Mouse (Mus musculus) left cerebral cortex, postnatal 4 days (tissue): ENCODE measurements around the gene Ing1. TPM values are rescaled to one million over a fixed set of nuclear protein-coding genes. Genes with fewer than 3 reads are reported as not detected.

Experiments
- DNase-seq: peaks from one replicate; pipeline ENCODE4 v3.0.0-alpha.2; 2022
- intact Hi-C: fragments of 180-260 bp; cut with DNase I; formaldehyde crosslinking; loops from one replicate; pipeline ENCODE4 v1.15.1; 2025
- total RNA-seq, 2 experiments: library from RNA; stranded (reverse); gene quantifications; 2 replicates each; pipeline ENCODE4 v1.2.3; 2021

Gene Ing1
- total RNA-seq: 10 to 100 TPM; 61.3 to 65.7 TPM

DNA sequence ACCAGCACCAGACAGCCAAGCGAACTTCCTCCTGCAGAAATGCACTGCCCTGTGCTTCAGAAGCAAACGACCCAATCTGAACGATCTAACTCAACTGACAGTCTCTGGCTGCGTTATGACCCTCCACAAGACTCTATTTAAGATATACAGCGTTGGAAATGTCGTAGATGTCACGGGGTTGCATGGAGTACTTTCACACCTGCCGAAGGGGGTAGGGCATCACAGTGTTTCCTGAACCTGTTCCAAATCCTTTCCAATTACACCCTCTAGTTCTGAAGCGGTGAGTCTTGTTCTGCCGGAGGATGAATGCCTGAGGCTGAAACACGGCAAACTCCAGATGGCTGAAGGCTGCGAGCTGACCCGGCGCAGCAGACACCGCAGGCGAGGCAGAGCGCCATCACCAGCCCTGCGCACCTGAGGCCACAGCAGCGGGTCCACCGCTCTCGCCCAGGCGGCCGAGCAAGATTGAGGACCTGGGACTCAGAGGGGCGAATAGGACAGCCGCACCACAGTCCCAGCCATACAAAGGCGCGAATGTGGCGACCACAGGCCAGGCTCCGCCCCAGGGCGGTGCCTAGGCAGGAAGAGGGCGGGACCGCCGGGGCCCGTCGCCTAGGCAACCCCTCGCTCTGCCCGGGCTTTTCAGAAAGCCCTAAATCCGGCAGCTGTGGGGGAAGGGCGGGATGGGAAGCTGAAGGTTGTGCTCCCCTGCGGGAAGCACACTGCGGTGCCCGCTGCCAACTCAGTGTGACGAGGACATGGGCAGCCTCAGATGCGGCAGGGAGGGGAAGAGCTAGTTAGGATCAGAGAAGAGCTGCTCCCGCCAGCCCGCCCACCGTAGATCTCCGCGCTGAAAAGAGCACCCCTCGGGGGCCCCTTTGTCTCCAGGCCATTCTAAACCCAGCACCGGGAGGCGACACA is at the start of gene Ing1:
Ing1 (plus strand) TSS at position 773 of the 921 bp plus-strand sequence.
- peak; percentile 99 for DNase-seq
- intact Hi-C loops: loop anchor here (10.0 kb wide), 1 partner anchor 150 kb away; the partner anchor contains the start of gene 1700016D06Rik

DNA sequence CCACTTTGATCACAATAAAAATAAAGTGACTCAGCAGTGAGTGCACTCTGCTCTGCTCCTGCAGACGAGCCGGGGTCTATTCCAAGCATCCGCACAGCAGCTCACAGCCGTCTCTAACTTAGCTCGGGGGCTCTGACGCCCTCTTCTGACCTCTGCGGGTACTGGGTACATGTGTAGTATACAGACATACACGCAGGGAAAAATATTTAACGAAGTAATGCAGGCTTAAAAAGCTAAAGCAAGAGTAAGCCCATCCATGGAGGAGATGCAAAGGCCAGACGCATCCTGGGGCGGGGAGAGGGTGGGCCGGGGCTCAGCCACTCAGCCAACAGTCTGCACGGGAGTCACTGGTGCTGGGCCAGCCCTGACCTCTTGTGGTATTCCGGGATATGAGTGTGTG is 49.3 kb upstream of the Ing1 start:
- DNase-seq: no peak
- intact Hi-C loops: no loop called here

DNA sequence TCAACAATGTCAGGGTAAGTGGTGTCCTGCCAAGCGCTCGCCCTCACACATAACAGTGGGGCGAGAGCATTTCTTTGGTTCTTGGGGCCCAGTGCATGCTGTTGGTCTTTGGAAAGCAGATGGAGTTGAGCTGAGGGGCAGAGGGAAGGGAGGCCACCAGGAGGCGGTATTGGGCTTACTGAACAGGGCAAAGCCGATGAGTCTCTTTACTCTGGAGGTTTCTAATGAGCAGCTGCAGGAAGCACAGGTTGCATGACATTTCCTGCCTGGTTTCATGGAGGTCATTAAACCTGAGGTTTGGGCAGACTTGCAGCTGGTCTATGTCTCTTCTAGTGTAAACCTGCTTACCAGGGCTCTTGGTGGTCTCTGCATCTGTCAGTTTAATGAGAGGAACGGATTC is 48.6 kb upstream of the Ing1 start:
- peak; percentile 67 for DNase-seq
- intact Hi-C loops: no loop called here

DNA sequence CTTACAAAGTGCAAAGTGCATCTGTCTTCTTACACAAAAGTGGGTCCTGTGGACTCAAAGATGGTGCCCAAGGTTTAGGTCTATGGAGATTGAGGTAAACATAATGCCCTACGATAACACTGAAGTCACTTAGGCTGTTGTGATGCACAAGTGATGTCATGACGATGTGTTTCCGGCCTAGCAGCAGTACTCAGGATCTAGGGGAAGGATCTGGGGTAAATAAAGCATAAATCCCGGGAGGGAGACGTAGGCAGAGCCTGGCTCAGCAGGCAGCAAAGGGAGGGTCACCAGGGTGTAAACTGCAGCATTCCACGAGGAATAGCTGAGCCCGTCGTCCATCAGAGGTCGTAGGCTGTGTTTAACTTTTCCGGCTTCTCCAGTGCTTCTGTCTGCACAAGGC is 46.5 kb upstream of the Ing1 start:
- no peak for DNase-seq
- intact Hi-C loops: no loop called here

DNA sequence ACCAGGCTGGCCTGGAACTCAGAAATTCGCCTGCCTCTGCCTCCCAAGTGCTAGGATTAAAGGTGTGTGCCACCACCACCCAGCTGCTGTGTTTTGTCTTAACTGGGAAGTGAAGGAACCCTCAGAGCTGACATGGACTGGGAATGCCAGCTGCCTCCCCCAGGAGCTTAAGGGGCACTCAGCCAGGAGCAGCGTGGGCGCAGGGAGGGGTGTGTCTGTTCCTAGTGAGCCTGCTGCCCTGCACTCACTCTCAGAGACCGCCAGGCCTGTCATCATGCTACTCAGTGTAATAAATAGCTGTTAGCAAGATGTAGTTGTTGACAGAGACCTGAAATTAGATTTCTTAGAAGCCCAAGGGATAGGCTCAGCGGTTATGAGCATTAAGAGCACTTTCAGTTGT is 44.4 kb upstream of the Ing1 start:
- intact Hi-C loops: no loop called here

DNA sequence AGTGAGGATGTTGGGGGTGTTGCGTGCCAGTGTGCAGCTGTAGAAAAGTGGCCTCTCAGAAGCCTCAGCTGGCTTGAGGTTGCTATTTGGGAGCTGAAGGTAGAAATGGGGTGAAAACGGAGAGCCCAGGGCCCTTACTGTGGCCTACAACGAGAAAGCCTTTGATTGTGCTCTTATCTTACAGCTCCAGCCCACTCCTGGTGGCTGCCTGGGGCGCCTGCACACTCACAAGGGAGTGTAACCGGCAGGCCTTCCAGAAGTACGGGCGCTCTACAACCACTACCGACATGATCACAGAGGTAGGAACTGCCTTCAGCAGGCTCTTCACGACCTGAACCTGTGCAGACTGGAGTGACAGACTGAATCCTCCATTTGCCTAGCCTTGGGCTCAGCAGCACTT is 42.7 kb upstream of the Ing1 start:
- intact Hi-C loops: no loop called here

More for the DNA sequence above, 44.4 kb upstream of the Ing1 start:
- DNase-seq: no peak

DNA sequence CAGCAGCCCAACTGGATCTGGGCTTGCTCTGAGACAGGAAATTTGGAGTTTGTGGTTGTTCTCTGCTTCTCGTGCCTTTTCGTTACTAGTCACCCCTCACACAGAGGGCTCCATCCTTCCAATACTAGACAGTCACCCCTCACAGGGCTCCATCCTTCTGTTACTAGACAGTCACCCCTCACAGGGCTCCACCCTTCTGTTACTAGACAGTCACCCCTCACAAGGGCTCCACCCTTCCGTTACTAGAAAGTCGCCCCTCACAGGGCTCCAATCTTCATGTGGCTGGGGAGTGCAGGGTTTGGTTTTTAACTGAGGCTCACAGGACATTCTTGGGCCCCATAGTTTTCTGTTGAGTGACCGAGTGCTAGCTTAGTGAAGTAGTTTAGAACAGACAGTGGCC is 42.1 kb upstream of the Ing1 start:
- DNase-seq: no peak
- intact Hi-C loops: no loop called here

More for the DNA sequence above, 42.7 kb upstream of the Ing1 start:
- DNase-seq: no peak

DNA sequence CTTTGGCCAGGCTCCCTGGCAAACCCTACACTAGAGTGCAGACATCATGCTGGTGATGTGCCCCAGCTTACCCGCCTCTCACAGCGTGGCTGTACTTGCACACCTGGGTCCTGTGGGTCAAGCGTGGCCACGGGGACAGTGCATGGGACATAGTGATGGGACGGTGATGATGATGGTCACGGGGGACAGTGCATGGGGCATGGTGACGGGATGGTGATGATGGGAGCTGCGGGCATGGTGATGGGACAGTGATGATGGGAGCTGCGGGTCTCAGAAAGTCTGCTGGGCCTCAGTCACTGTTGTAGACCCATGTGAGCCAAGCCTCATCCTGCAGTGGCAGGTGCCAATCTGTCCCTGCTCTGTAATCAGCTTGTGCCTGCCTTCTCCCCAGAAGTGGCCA is 39.1 kb upstream of the Ing1 start:
- intact Hi-C loops: no loop called here

DNA sequence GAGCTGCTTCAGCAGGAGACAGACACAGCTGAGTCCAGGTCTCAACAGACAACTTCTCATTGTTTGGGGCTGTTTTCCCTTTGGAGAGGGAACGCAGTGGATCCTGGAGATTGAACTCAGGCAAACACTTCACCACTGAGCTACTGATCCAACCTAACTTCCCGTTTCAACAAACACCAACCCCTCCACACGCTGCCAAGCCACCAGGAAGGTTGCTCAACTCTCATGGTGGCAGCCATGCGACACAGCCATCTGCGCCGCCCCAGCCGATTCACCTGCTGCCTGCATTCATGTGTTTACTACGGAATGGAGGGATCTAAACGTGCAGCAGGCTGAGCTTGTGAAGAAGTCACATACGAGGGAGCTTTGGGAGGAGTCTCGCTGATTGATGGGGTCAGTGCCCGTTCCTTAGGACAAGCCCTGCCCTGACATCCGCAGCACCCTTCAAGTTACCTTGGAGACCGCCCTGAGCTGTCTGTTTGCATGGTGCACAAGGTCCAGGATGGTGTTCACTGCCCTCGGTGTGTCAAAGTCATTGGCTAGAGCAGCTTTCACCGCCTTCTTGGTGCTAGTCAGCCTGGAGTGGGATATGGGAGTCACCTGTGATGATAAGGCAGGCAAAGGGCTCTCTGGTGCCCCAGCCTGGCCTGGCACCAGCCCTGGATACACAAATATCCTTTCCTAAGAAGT is 37.9 kb upstream of the Ing1 start:
- intact Hi-C loops: no loop called here
- no peak for DNase-seq

More for the DNA sequence above, 39.1 kb upstream of the Ing1 start:
- no peak for DNase-seq

DNA sequence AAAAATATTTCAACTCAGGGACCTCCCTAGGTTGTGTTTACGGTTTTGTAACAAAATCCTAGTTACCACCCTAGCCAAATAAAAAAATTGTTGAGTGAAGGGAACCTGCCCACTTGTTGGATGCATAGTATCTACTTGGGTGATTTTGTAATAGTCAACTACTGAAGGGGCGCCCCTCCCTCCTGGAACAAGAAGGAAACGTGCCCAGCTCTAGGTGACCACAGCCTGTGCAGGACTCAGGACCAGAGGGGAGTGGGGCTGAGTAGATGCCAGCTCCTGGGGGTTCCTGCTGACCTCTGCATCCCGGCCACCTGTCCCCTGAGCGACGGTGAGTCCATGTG is 37.3 kb upstream of the Ing1 start:
- intact Hi-C loops: no loop called here
- DNase-seq: no peak

DNA sequence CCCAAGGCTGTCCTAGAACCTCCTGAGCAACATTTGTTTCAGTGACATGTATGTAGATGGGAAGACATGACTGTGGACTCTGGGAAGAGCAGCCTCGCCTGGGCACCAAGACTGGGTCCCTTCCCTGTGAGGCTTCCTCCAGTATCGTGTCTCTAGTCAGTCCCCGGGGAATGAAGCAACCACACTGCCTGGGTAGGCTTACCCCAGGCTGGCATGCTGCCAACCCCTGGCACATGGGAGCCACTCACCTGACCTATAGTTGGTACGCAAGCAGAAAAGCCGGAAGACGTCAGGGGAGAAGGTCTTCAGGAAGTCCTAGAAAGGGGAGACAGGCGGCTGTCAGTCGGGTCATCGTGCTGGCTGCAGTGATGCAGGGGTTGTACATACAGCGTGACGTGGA is 36.7 kb upstream of the Ing1 start:
- intact Hi-C loops: no loop called here
- DNase-seq: no peak

DNA sequence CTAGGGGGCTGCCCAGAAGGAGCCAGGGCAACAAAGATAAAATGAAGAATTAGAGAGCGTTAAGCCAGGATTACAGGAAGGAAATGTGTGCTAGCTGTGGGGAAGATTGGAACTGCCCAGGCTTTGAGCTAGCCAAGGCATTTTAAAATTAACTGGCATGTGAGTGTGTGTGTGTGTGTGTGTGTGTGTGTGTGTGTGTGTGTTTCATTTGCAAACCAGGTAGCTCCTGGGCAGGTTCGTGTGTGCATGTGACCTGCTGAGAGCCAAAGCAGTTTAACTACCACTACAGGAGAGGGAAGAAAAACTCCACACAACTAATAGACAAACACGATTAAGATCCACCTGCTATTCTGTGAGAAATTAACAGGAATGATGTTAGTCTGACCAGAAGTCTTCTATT is 32.0 kb upstream of the Ing1 start:
- DNase-seq: no peak
- intact Hi-C loops: no loop called here

DNA sequence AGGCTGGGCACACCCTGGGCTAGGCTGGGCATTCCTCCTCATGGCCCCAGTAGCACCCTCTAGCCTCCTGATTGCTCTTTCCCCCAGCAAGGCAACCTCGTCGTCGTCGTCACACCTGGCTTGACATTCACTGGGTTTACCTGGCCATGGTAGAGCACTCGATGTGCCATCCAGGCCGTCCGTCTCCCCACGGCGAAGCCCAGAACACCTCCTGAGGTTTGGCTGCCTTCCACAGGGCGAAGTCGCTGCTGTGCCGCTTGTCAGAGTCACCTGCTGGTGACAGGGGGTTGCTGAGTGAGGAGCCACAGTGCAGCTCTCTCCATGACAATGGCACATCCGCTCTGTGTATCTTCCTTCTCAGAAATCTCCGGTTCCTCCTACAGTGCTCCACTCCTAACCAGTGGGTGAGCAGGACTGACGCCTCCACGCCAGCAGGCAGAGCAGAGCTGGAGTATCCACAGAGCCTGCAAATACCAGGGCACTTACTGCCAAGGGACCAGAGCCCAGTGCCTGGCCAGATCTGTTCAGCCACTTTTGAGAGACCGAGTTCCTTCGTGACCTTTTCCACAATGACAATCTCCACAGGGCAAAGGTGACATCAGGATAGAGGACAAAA is 25.1 kb upstream of the Ing1 start:
- intact Hi-C loops: no loop called here
- no peak for DNase-seq

DNA sequence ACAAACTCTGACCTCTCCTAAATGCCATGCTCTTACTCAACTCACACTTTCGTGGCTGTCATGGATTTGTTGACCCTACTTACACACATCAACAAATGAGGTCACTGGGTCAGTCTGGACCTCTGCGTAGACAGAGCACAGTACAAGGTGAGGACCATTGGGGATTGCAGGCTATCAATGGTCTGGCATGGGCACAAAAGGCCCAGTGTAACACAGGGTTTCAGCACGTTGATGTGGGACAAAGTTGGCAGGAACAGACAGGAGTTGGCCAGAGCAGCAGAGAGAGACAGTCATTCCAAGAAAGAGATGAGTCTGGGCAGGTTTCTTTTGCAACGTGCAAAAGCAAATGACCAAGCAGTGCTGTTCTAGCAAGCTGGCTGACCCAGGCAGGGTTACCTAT is 24.5 kb upstream of the Ing1 start:
- DNase-seq: no peak
- intact Hi-C loops: no loop called here

DNA sequence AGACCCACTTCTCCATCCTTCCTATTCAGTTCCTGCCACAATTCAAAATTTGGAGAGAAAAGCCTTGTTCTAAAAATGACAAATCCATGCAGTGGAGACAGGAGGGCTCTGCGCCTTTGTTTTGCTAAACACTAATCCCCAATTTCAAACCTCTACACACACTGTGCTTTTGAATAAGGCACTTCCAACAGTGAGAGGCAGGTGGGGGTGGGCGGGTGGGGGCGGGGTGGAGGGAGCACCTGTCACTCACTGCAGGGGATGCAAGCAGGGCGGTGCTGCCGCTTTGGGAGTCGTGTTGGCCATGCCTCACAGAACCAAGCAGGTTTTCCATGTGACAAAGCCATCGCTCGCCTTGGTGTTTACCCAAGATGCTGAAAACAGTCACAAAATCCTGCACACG is 20.9 kb upstream of the Ing1 start:
- no peak for DNase-seq
- intact Hi-C loops: no loop called here

DNA sequence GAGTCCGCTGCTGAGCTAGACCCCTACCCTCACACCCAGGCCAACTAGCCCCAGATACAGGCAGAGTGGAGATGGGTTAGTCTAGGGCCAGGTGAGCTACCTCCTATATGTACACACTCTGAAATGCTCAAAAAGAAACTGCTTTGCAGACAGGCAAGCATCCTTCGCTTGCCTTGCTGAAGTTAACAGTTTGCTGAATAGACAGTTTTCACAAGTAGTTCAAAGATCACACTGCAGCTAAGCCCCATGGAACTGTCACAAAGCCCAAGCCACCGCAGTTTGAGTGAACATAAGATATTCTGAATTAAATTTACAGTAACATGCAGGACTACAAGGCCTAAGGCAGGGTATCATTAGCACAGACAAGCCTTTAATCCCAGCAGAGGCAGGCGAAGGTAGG is 16.3 kb upstream of the Ing1 start:
- intact Hi-C loops: no loop called here
- no peak for DNase-seq

DNA sequence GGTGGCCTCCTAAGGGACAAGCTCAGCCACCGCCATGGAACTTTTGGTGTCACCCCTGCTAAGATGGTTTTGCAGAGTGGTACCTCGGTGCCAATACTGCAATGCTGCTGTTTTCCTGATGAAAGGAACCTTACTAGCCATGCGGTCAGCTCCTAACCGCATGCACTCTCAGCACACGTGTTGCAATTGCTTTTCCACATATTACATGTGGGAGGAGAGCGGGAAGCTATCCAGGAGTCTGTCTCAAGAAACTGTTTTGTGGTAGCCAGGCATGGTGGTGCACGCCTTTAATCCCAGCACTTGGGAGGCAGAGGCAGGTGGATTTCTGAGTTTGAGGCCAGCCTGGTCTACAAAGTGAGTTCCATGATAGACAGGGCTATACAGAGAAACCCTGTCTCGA is 15.2 kb upstream of the Ing1 start:
- intact Hi-C loops: no loop called here
- no peak for DNase-seq

DNA sequence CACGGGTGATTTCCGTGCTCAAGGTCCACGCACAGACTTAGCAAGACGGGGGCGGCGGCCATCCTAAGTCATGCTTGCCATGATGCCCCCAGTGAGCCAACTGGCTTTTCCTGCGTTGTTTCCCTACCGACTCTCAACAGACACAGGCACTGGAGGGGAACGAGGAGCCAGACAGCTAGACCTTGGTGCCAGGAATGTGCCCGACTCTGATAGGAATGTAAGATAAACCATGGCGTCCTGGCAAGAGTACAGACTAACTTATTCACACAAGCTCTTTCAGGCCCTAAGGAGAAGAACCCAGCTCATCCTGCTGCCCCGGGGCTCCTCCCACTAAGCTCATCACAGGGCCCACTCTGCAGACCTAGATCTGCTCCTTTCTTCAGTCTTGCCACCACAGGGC is 13.3 kb upstream of the Ing1 start:
- no peak for DNase-seq
- intact Hi-C loops: no loop called here

DNA sequence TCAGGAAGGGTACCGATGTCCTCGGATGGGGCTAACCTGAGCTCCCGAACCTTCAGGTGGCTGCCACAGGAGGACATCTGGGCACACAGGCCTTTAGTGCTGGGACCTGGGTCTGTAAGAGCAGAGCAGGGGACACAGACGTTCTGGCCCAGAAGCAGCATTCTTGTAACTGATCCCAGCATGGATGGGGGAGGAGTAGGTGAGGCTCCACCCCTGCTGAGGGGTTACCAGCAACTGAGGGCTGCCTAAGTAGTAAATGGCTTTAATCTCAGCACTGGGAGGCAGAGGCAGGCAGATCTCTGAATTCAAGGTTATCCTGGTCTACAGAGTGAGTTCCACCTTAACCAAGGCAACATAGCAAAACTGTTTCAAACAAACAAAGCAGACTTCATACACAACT is 12.5 kb upstream of the Ing1 start:
- no peak for DNase-seq
- intact Hi-C loops: no loop called here

DNA sequence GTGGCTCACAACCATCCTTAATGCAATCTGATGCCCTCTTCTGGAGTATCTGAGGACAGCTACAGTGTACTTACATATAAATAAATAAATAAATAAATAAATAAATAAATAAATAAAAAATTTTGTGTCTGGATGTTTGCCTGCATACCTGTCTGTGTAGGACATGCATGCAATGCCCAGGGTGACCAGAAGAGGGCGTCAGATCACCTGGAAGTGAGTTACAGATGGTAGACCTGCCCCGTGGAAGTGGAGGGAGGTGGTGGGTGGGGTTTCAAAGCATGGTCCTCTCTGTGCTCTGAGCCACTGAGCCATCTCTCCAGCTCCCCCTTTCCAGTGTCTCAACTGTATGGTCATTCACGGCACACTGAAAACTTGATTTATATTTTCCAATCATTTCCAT is 11.0 kb upstream of the Ing1 start:
- intact Hi-C loops: no loop called here
- DNase-seq: peak; percentile 50

DNA sequence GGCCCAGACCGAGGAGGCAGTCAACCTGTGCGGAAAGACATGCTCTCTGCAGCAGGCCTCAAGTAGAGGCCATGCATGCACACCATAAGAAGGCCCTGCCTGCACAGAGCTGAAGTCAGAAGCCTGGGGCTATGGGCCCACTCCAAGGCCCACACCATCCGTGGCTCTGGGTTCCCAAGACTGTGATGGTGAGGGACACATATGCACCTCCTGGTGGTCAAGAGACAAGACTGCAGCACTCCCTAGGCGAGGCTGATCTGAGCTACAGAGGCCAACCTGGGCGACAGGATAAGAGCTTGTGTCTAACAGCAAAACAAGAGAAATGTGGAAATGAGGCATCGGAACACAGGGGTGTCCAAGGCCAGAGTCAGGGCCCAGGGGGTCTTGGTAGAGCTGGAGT is 8.3 kb upstream of the Ing1 start:
- intact Hi-C loops: no loop called here
- no peak for DNase-seq

DNA sequence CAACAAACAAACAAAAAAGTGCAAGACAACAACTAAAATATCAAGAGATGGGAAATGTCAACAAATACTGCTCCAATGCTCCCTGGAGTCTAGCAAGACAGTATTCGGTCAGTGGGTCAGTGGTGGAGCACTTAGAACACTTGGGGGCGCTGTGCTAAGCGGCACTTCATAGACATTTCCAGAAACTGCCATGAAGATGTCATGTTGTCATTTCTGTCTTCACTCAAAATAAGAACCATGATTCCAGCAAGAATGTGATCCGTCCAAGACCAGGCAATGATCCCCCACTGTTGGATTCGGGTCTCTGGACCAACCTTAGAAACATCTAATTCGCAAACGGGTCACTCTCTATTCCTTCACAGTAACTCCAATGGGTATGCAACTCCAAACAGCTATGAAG is 5.7 kb upstream of the Ing1 start:
- intact Hi-C loops: loop anchor here (10.0 kb wide), 1 partner anchor 155 kb away; the partner anchor contains the start of gene 1700016D06Rik
- DNase-seq: peak; percentile 59
